Mouse (Mus musculus) erythroblast, embryonic 14.5 days (primary cell): ENCODE data around the gene Gm21976. TPM values are rescaled to one million over a fixed set of nuclear protein-coding genes. Genes with fewer than 3 reads are reported as not detected.

Experiments
- H3K27me3 ChIP-seq: 2 replicates; pipeline ENCODE4 v1.6.1; 2012; ENCODE audit warnings: inconsistent platforms; ENCODE audit not compliant: control insufficient read depth
- H3K36me3 ChIP-seq: 2 replicates; pipeline ENCODE4 v1.6.1; 2012; ENCODE audit warnings: mild to moderate bottlenecking, inconsistent platforms; ENCODE audit not compliant: control insufficient read depth
- H3K4me1 ChIP-seq: 2 replicates; pipeline ENCODE4 v1.6.1; 2012; ENCODE audit warnings: inconsistent platforms; ENCODE audit not compliant: control insufficient read depth
- H3K4me3 ChIP-seq: replicated peaks from 2 replicates; pipeline ENCODE3; 2012; ENCODE audit warnings: moderate library complexity, mild to moderate bottlenecking, inconsistent platforms
- H3K9me3 ChIP-seq: 2 replicates; pipeline ENCODE4 v1.6.1; 2012; ENCODE audit warnings: low read length, inconsistent platforms, mixed read lengths; ENCODE audit not compliant: control insufficient read depth
- GATA1 ChIP-seq: IDR thresholded peaks from 2 replicates; pipeline ENCODE4 v1.6.1; 2012; ENCODE audit warnings: low read length, inconsistent platforms, mixed read lengths
- TAL1 ChIP-seq: IDR thresholded peaks from 3 replicates; pipeline ENCODE4 v1.6.1; 2012; ENCODE audit warnings: low read length, inconsistent platforms, mixed read lengths
- polyA plus RNA-seq: library from polyadenylated mRNA; stranded (reverse); fragments of >175 nt; gene quantifications from 2 replicates; pipeline ENCODE4 v1.2.3, GENCODE M21; 2012

The Gm21976 gene
- polyA plus RNA-seq: not detected in 2 replicates

DNA sequence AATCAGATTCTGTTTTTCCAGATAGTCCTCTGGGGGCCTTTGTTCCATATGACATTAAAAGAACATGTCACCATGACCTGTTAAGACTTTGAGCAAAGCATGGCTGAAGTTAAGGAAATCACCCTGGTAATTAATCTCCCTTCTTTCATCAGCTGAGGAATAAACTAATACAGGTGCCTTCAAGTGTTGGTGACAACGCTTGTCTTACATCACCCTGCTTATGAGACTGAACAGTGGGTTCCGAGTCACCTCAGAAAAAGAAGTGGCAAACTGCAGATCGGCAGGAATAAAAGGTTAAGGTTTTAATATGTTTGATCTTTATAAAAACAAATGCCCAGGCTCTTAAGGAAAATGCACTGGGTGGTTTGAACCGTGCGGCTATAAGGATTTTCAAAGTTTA is at the start of gene Gm21976:
Gm21976 (plus strand) TSS at position 202 of the 400 bp plus-strand sequence.
- Histone ChIP-seq H3K27me3 (no peaks in the 10 kb centered on the region), H3K4me3 (no peak within 1 kb of the TSS), H3K36me3 (peaks cover 11% of the 10 kb centered on the region), H3K9me3 (no peaks in the 10 kb centered on the region), H3K4me1 (peaks cover 12% of the 10 kb centered on the region)
- no peak for TF ChIP-seq TAL1
- no peak for TF ChIP-seq GATA1

- H3K36me3 ChIP-seq: no peaks in the 10 kb centered on the region
- H3K9me3 ChIP-seq: no peaks in the 10 kb centered on the region
- no peaks in the 10 kb centered on the region for H3K27me3 ChIP-seq
- TF ChIP-seq GATA1 (no peak), TAL1 (no peak)
- no peak overlapping the region for H3K4me3 ChIP-seq
- H3K4me1 ChIP-seq: no peaks in the 10 kb centered on the region
Observed at GRCm38 (mm10) chr13:98230511-98230910, 49.2 kb upstream of the Gm21976 start.

DNA sequence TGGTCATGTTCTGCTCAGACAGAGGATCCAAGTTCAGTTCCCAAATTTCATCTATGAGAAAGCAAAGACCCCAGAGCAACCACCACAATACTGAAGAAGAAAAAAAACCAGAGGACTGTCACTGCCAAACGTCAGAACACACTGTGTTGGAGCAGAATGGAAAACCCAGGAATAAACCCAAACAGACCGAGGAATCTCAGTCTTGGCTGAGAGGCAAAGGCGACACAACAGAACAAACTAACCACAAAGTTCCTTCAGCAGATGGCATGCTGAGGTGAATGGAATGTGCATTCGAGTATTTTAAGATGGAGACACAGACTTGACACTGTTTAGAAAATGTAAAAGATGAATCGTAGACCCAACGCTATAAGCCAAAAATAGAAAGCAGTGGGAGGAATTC is 44.2 kb upstream of the Gm21976 start:
- TF ChIP-seq TAL1 (no peak), GATA1 (no peak)
- peaks cover 2% of the 10 kb centered on the region; the same call in 1 of the 2 replicates for H3K27me3 ChIP-seq
- no peaks in the 10 kb centered on the region for H3K9me3 ChIP-seq
- no peaks in the 10 kb centered on the region for H3K4me1 ChIP-seq
- H3K36me3 ChIP-seq: no peaks in the 10 kb centered on the region
- no peak overlapping the region for H3K4me3 ChIP-seq

- H3K36me3 ChIP-seq: no peaks in the 10 kb centered on the region
- H3K27me3 ChIP-seq: peaks cover 2% of the 10 kb centered on the region; the same call in 1 of the 2 replicates
- no peak overlapping the region for H3K4me3 ChIP-seq
- no peaks in the 10 kb centered on the region for H3K4me1 ChIP-seq
- no peaks in the 10 kb centered on the region for H3K9me3 ChIP-seq
- TF ChIP-seq GATA1: no peak
- TF ChIP-seq TAL1: no peak
Observed at GRCm38 (mm10) chr13:98239978-98240641, 39.6 kb upstream of the Gm21976 start.

DNA sequence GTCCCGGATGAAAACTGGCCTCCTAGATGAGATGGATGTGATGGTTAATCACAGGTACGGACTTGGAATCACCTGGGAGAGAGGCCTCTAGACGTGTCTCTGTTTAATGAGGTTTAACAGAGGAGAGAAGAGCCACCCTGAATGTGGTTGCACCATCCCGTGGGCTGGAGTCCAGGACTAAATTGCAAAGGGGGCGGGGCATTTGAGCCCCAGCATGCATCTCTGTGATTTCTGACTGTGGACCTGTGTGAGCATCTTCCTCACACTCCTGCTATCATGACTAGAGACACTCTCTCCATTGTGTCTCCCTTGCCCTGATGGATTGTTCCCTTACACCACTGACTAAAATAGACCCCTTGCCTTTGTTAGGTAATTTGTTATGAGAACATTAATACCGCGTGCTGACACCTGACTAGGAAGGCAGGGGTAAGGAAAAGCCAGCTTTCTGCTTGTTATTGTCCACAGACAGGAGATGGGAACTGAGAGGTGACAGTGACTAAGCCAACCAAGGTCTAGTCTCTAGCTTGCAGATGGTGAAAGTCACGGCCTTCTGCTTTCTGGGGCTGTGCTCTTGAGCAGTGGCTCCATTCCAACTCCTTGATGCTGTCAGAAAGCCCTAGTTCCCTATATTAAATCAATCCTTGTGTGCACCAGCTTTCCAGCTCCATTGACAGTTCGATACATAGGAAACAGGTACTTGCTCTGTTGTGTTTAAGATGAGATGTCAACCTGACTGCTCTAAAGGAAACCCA is 38.0 kb upstream of the Gm21976 start:
- no peaks in the 10 kb centered on the region for H3K4me1 ChIP-seq
- H3K36me3 ChIP-seq: peaks cover 3% of the 10 kb centered on the region; the same call in 1 of the 2 replicates
- no peaks in the 10 kb centered on the region for H3K9me3 ChIP-seq
- no peak for TF ChIP-seq GATA1
- no peak for TF ChIP-seq TAL1
- H3K4me3 ChIP-seq: no peak overlapping the region
- peaks cover 2% of the 10 kb centered on the region; the same call in 1 of the 2 replicates for H3K27me3 ChIP-seq

- no peak overlapping the region for H3K4me3 ChIP-seq
- no peaks in the 10 kb centered on the region for H3K4me1 ChIP-seq
- H3K36me3 ChIP-seq: peaks cover 29% of the 10 kb centered on the region
- no peaks in the 10 kb centered on the region for H3K27me3 ChIP-seq
- H3K9me3 ChIP-seq: no peaks in the 10 kb centered on the region
- TF ChIP-seq GATA1 (no peak), TAL1 (no peak)
Observed at GRCm38 (mm10) chr13:98244571-98245350, 34.9 kb upstream of the Gm21976 start.

DNA sequence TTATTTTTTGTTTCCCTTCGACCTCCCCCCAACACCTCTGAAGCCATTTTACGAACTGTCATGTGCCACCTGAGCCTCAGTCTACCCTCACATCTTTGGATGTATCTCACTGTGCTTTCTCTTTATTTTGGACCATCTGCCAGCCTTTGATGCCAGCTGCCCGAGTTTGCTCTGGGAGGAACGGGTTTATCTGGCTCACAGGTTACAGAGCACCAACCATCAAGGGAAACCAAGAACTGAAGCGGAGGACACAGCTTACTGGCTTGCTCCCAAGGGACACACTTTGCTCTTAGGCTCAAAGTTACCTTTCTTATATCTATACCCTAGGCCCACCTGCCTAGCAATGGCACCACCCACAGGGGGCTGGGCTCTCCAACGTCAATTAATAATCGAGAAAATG is 34.3 kb upstream of the Gm21976 start:
- no peaks in the 10 kb centered on the region for H3K9me3 ChIP-seq
- no peak overlapping the region for H3K4me3 ChIP-seq
- H3K36me3 ChIP-seq: peaks cover 35% of the 10 kb centered on the region
- TF ChIP-seq TAL1: no peak
- H3K27me3 ChIP-seq: no peaks in the 10 kb centered on the region
- H3K4me1 ChIP-seq: no peaks in the 10 kb centered on the region

- Histone ChIP-seq H3K4me3 (no peak overlapping the region), H3K4me1 (no peaks in the 10 kb centered on the region), H3K27me3 (no peaks in the 10 kb centered on the region), H3K36me3 (peaks cover 73% of the 10 kb centered on the region), H3K9me3 (no peaks in the 10 kb centered on the region)
- TF ChIP-seq TAL1: no peak
- TF ChIP-seq GATA1: no peak
Observed at GRCm38 (mm10) chr13:98249594-98249993, 30.1 kb upstream of the Gm21976 start.

- Histone ChIP-seq H3K27me3 (no peaks in the 10 kb centered on the region), H3K9me3 (no peaks in the 10 kb centered on the region), H3K4me3 (no peak overlapping the region), H3K36me3 (peaks cover 87% of the 10 kb centered on the region), H3K4me1 (no peaks in the 10 kb centered on the region)
- no peak for TF ChIP-seq TAL1
Observed at GRCm38 (mm10) chr13:98254921-98255320, 24.8 kb upstream of the Gm21976 start.
